Mouse (Mus musculus) heart, embryonic 16.5 days (tissue): Measurements from ENCODE around the gene Duox1. TPM values are rescaled to one million over a fixed set of nuclear protein-coding genes. Genes with fewer than 3 reads are reported as not detected.

Experiments
- ATAC-seq: fragments of 200-750 bp; cut with Nextera tagmentation; replicated peaks from 2 replicates; pipeline ENCODE4 v1.8.0; 2017; ENCODE audit warnings: moderate number of reproducible peaks; ENCODE audit not compliant: insufficient read depth, low FRiP score; ENCODE audit errors: extremely low read depth
- H3K27ac ChIP-seq: fragments of 300-500 bp; sonication (generic); 2 replicates; pipeline ENCODE4 v1.5.1; 2014; ENCODE audit warnings: mild to moderate bottlenecking, low read length, control low read depth, moderate library complexity
- H3K27me3 ChIP-seq: fragments of 300-500 bp; sonication (generic); 2 replicates; pipeline ENCODE4 v1.6.1; 2014; ENCODE audit warnings: low read length, mixed read lengths; ENCODE audit not compliant: control insufficient read depth, insufficient read depth
- H3K36me3 ChIP-seq: fragments of 300-500 bp; sonication (generic); 2 replicates; pipeline ENCODE4 v1.6.1; 2014; ENCODE audit not compliant: control insufficient read depth, insufficient read depth
- H3K4me1 ChIP-seq: fragments of 300-500 bp; sonication (generic); 2 replicates; pipeline ENCODE4 v1.6.1; 2014; ENCODE audit warnings: low read length, mixed read lengths; ENCODE audit not compliant: control insufficient read depth, insufficient read depth
- H3K4me2 ChIP-seq: fragments of 300-500 bp; sonication (generic); 2 replicates; pipeline ENCODE4 v1.6.1; 2014; ENCODE audit warnings: low read depth, mild to moderate bottlenecking, control low read depth, low read length
- H3K4me3 ChIP-seq: fragments of 300-500 bp; sonication (generic); 2 replicates; pipeline ENCODE4 v1.5.1; 2014; ENCODE audit warnings: mild to moderate bottlenecking, control low read depth, low read length
- H3K9ac ChIP-seq: fragments of 300-500 bp; sonication (generic); 2 replicates; pipeline ENCODE4 v1.6.1; 2014; ENCODE audit warnings: low read length, control low read depth
- H3K9me3 ChIP-seq: fragments of 300-500 bp; sonication (generic); replicated peaks from 2 replicates; pipeline ENCODE4 v1.6.1; 2016; ENCODE audit warnings: low read length; ENCODE audit not compliant: control insufficient read depth
- WGBS: fragments of 180-500 bp; shearing (Covaris S2); extraction: QIAGEN DNeasy Blood & Tissue Kit; methylation state at CpG from one replicate; pipeline ENCODE4 v1.1.7; 2014; 5-methylcytosine and 5-hydroxymethylcytosine counted together
- polyA plus RNA-seq: library from polyadenylated mRNA; unstranded; fragments of >200 nt; fragmentation: Nextera tagmentation; extraction: Ambion mirVana; gene quantifications from 2 replicates; pipeline ENCODE4 v1.2.1, GENCODE M21; 2015

Gene Duox1
- polyA plus RNA-seq: 0.05 and 0.12 TPM in 2 replicates

DNA sequence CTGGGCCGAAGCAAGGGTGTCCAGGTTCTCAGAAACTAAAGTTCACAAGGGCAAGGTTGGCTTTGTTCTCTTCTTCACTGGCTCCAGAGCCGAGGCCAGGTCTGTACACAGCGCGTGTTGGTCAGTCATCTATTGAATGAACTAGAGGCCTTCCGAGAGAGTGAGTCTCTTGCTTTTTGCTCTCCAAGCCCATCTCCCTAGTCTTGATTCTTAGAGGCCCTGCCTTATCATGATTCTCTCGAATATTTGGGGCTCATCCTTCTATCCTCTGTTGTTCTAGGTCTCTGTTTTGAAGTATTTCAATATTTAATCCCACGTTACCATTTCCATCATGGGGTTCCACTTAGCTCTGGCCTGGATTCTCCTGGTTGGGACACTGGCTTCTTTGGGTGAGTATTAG is at the start of gene Duox1:
Gene Duox1 (plus strand): TSS at position 301 of the 400 bp plus-strand sequence.
- no peak within 1 kb of the TSS for H3K4me2 ChIP-seq
- H3K27ac ChIP-seq: no peak within 1 kb of the TSS
- no peak within 1 kb of the TSS for H3K9ac ChIP-seq
- no peak for ATAC-seq
- peaks cover 61% of the 10 kb centered on the region for H3K27me3 ChIP-seq
- H3K36me3 ChIP-seq: no peaks in the 10 kb centered on the region
- no peak within 1 kb of the TSS for H3K4me3 ChIP-seq
- no peaks in the 10 kb centered on the region for H3K9me3 ChIP-seq
- H3K4me1 ChIP-seq: peaks cover 11% of the 10 kb centered on the region
- WGBS: 84% methylated on average over 7 of the region's 7 CpGs

DNA sequence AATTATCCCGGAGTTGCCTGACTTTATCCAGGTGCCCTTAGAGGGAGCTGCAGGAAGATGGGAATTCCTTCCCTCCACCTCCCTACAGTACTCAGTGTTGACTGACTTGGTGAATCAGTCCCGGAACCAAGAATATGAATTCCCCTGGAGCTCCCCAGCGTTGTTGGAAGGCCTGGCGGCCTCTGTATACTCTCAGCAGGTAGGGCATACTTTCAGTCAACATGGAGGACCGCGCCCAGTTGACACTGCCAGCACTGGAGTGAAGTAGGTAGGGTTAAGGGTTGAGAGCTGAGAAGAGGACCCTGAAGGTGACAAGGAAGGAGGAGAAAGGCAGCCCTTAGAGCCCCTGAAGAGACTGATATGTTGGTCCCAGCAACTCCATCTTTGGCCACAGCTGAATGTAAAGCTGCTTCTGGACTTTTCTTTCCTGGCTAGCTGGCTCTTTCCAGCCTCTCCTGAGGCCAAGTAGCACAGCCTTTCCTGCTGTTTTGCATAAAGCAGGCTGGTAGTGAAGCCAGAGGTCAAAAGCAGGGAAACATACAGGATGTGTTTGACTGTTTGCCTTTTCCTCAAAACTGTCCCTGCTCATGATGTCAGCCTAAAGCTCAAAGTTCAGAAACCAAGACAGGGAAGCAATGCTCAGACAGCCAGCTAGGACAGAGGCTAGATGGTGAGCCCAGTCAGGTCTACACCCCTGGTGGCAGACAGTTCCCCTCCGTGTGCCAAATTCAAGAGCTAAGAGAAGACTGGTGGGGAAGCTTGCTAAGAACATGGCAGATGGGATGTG is 48.9 kb upstream of the Duox1 start:
- Histone ChIP-seq H3K4me3 (no peak overlapping the region), H3K4me2 (no peak overlapping the region), H3K27me3 (no peaks in the 10 kb centered on the region), H3K9me3 (no peaks in the 10 kb centered on the region), H3K4me1 (no peaks in the 10 kb centered on the region), H3K9ac (no peak overlapping the region), H3K27ac (no peak overlapping the region), H3K36me3 (peaks cover 5% of the 10 kb centered on the region)
- no peak for ATAC-seq
- 84% methylated on average over 7 of the region's 7 CpGs for WGBS

- H3K27ac ChIP-seq: no peak overlapping the region
- H3K36me3 ChIP-seq: no peaks in the 10 kb centered on the region
- H3K4me1 ChIP-seq: no peaks in the 10 kb centered on the region
- no peaks in the 10 kb centered on the region for H3K27me3 ChIP-seq
- H3K4me3 ChIP-seq: no peak overlapping the region
- H3K9ac ChIP-seq: no peak overlapping the region
- no peaks in the 10 kb centered on the region for H3K9me3 ChIP-seq
- H3K4me2 ChIP-seq: no peak overlapping the region
- ATAC-seq: no peak
- 81% methylated on average over 3 of the region's 3 CpGs for WGBS
Observed at GRCm38 (mm10) chr2:122278769-122279168, 36.7 kb upstream of the Duox1 start.

DNA sequence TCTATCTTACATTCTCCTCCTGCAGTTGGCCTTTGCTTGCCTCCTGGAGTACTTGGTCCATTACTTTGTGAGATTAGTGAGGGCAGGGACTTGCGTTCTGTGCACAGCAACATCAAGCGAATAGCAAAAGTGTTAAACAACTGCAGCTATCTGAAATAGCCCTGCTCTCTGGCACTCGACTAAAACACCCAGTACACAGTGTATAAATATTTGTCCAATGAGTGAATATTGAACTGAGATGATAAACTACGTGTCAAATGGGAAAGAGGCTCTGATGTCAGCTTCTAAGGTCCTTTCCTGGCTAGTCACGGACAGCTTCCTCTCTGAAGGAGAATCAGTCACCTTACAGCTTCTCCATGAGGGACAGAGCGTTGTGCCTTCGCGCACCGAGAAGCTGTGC is 31.4 kb upstream of the Duox1 start:
- Histone ChIP-seq H3K27ac (no peak overlapping the region), H3K4me2 (no peak overlapping the region), H3K36me3 (no peaks in the 10 kb centered on the region), H3K9me3 (no peaks in the 10 kb centered on the region), H3K27me3 (no peaks in the 10 kb centered on the region; the same call in 1 of the 2 replicates), H3K4me1 (no peaks in the 10 kb centered on the region), H3K9ac (no peak overlapping the region), H3K4me3 (no peak overlapping the region)
- WGBS: 72% methylated on average over 9 of the region's 9 CpGs
- ATAC-seq: no peak

- peaks cover 5% of the 10 kb centered on the region; the same call in 1 of the 2 replicates for H3K27me3 ChIP-seq
- no peak overlapping the region; the same call in 1 of the 2 replicates for H3K27ac ChIP-seq
- peak; percentile 81 for ATAC-seq
- 44% methylated on average over 7 of the region's 7 CpGs for WGBS
- H3K9ac ChIP-seq: no peak overlapping the region
- H3K4me3 ChIP-seq: no peak overlapping the region
- no peaks in the 10 kb centered on the region for H3K36me3 ChIP-seq
- H3K9me3 ChIP-seq: no peaks in the 10 kb centered on the region
- no peak overlapping the region for H3K4me2 ChIP-seq
- H3K4me1 ChIP-seq: no peaks in the 10 kb centered on the region
Observed at GRCm38 (mm10) chr2:122286137-122286536, 29.3 kb upstream of the Duox1 start.

DNA sequence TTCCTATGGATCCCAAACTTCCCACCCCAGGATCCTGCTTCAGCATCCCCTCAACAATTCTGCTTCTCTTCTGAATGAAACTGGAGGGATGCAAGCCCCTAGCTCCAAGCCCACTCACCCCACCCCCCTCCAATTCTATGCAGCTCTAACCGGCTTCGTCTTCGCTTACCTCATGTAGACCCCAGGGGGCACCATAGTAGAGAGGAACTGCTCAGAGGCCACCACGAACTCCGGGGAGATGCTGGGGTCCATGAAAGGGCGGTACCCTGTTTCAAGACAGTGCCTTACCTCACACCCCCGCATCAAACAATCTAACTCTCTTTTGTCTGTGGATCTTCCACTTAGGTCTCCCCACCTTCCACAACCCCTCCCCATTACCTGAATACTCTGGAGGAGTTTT is 20.6 kb upstream of the Duox1 start:
- no peak for ATAC-seq
- 7% methylated on average over 7 of the region's 7 CpGs for WGBS

DNA sequence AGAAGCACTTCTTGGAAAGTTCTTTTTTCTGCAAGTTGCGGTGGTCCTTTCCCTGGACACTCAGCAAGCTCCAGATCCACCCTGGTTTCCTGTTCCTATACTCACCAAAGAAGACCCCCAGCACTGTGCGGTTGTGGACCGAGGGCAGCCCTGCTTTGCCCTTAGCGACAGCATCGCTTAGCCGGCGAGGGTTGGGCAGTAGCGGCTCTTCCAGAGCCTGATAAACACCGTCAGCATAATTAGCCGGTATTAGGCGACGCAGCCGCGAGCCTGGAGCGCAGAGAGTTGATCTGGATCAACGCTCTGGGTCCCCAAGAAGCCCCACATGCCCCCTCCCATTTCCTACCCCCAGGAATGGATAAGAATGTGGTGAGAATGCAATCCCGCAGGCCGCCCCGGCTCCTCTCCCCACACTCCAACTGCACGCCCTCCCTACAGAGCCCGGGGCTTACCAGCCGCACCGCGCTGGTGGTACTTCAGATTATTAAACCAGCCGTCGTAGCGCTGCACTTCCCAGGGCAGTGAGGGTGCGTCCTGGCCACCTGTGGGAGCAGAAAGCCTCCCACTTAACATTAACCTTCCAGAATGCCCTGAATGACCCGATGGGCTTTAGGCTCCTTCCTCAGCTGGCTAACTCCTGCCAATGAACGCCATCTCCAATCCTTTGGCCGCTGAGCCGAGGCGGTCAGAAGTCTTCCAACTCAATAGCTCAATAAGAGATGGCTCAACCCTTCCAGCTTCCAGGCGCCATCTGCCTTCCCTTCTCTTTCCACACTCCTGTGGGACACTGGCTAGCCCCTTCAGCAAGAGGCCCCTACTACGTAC is 18.0 kb upstream of the Duox1 start:
- no peak overlapping the region for H3K27ac ChIP-seq
- H3K36me3 ChIP-seq: no peaks in the 10 kb centered on the region
- no peak overlapping the region for H3K9ac ChIP-seq
- ATAC-seq: no peak
- H3K4me3 ChIP-seq: peak overlapping the region; percentile 45
- no peaks in the 10 kb centered on the region for H3K9me3 ChIP-seq
- peaks cover 25% of the 10 kb centered on the region for H3K4me1 ChIP-seq
- H3K27me3 ChIP-seq: peaks cover 84% of the 10 kb centered on the region
- 3% methylated on average over 35 of the region's 35 CpGs for WGBS
- H3K4me2 ChIP-seq: peak overlapping the region; percentile 33

More for the DNA sequence above, 20.6 kb upstream of the Duox1 start:
- H3K9me3 ChIP-seq: no peaks in the 10 kb centered on the region
- H3K27me3 ChIP-seq: peaks cover 70% of the 10 kb centered on the region
- H3K9ac ChIP-seq: no peak overlapping the region
- H3K4me1 ChIP-seq: peaks cover 10% of the 10 kb centered on the region
- no peak overlapping the region for H3K4me2 ChIP-seq
- H3K4me3 ChIP-seq: no peak overlapping the region
- H3K36me3 ChIP-seq: no peaks in the 10 kb centered on the region
- no peak overlapping the region for H3K27ac ChIP-seq

DNA sequence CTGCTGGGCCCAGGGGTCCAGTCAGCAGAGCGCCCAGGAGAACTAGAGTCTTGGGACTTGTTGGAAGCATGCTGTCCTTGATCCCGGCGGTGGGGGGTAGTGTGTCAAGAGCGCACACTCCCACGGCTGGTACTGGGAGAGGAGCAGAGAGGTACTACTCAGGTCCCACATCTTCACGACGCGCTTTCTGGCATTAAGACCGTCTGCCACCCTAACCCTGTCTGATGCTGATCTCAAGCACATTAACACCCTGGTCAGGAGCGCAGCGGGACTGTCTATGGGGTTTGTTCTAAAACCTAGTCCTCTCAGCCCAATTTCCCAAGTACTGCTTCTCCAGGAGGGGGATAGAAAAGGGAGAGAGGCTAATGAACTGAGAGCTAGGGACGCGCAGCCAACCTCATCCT is 17.4 kb upstream of the Duox1 start, which contains the start of gene Duox2:
Gene Duox2 (minus strand): TSS at position 354 of the 404 bp plus-strand sequence.
- ATAC-seq: no peak
- H3K4me3 ChIP-seq: peak within 1 kb of the TSS; percentile 45
- peaks cover 89% of the 10 kb centered on the region for H3K27me3 ChIP-seq
- no peaks in the 10 kb centered on the region for H3K36me3 ChIP-seq
- H3K27ac ChIP-seq: no peak within 1 kb of the TSS
- no peak within 1 kb of the TSS for H3K9ac ChIP-seq
- 4% methylated on average over 13 of the region's 13 CpGs for WGBS
- H3K4me1 ChIP-seq: peaks cover 25% of the 10 kb centered on the region
- no peaks in the 10 kb centered on the region for H3K9me3 ChIP-seq
- peak within 1 kb of the TSS; percentile 59 for H3K4me2 ChIP-seq
